Mouse (Mus musculus) MEL (cell line): ENCODE measurements around the gene Ass1. TPM values are rescaled to one million over a fixed set of nuclear protein-coding genes. Genes with fewer than 3 reads are reported as not detected.

ENCODE experiments used
- DNase-seq: peaks from one replicate; pipeline ENCODE4 v3.0.0; 2011; ENCODE audit warnings: low read depth, low spot score
- H3K27ac ChIP-seq: 2 replicates; pipeline ENCODE4 v1.5.1; 2012; ENCODE audit warnings: low read depth, mild to moderate bottlenecking, control low read depth, low read length, moderate library complexity; ENCODE audit not compliant: control insufficient read depth
- H3K27me3 ChIP-seq, 2 experiments: fragments of 150-350 bp in 1 of 2; sonication (generic) in 1 of 2; 2 replicates each; pipeline ENCODE4 v1.6.1; 2012; ENCODE audit warnings: low read length in 2 of 2, mild to moderate bottlenecking in 2 of 2, improper control_type of control experiment in 1 of 2, moderate library complexity in 1 of 2; ENCODE audit not compliant: insufficient read depth in 2 of 2, control insufficient read depth in 1 of 2
- H3K36me3 ChIP-seq, 2 experiments: 2 replicates each; pipeline ENCODE4 v1.6.1; 2012 to 2014; ENCODE audit warnings: low read length in 2 of 2, improper control_type of control experiment in 1 of 2, inconsistent platforms in 1 of 2, mild to moderate bottlenecking in 1 of 2; ENCODE audit not compliant: insufficient read depth in 2 of 2, control insufficient read depth in 1 of 2
- H3K4me1 ChIP-seq, 2 experiments: fragments of 150-350 bp in 1 of 2; sonication (generic) in 1 of 2; 2 replicates each; pipeline ENCODE4 v1.6.1; 2012; ENCODE audit warnings: low read length in 2 of 2, improper control_type of control experiment in 1 of 2, mild to moderate bottlenecking in 1 of 2; ENCODE audit not compliant: insufficient read depth in 2 of 2, control insufficient read depth in 1 of 2
- H3K4me3 ChIP-seq, 2 experiments: fragments of 150-350 bp in 1 of 2; sonication (generic) in 1 of 2; 2 replicates each; pipeline ENCODE4 v1.5.1; 2012; ENCODE audit warnings: low read depth in 2 of 2, low read length in 2 of 2, mild to moderate bottlenecking in 2 of 2, moderate library complexity in 2 of 2, control low read depth in 1 of 2, improper control_type of control experiment in 1 of 2; ENCODE audit not compliant: control insufficient read depth in 1 of 2, insufficient read depth in 1 of 2
- H3K79me2 ChIP-seq: 2 replicates; pipeline ENCODE4 v1.6.1; 2012; ENCODE audit warnings: mild to moderate bottlenecking, low read length, moderate library complexity; ENCODE audit not compliant: control insufficient read depth, poor library complexity, insufficient read depth
- H3K9ac ChIP-seq: 2 replicates; pipeline ENCODE4 v1.6.1; 2012; ENCODE audit warnings: low read depth, mild to moderate bottlenecking, control low read depth, low read length, moderate library complexity; ENCODE audit not compliant: control insufficient read depth, poor library complexity, severe bottlenecking
- H3K9me3 ChIP-seq: fragments of 150-350 bp; sonication (generic); replicated peaks from 2 replicates; pipeline ENCODE4 v1.6.1; 2012; ENCODE audit warnings: mild to moderate bottlenecking, low read length, improper control_type of control experiment, moderate library complexity; ENCODE audit not compliant: insufficient read depth
- CTCF ChIP-seq, 3 experiments: IDR thresholded peaks in 2 of 3; conservative IDR thresholded peaks in 1 of 3; 2 replicates each; pipeline ENCODE4 v1.5.1; 2011 to 2012; ENCODE audit warnings: low read length in 3 of 3, low read depth in 2 of 3, mild to moderate bottlenecking in 2 of 3, improper control_type of control experiment in 1 of 3, inconsistent platforms in 1 of 3, mixed read lengths in 1 of 3, moderate library complexity in 1 of 3; ENCODE audit not compliant: control insufficient read depth in 1 of 3, insufficient read depth in 1 of 3, poor library complexity in 1 of 3, severe bottlenecking in 1 of 3
- E2F4 ChIP-seq: IDR thresholded peaks from 2 replicates; pipeline ENCODE4 v1.6.1; 2011; ENCODE audit warnings: low read depth, low read length, improper control_type of control experiment, borderline replicate concordance
- EP300 ChIP-seq, 2 experiments: IDR thresholded peaks; 2 replicates each; pipeline ENCODE4 v1.6.1; 2011; ENCODE audit warnings: improper control_type of control experiment in 2 of 2, low read length in 2 of 2, low read depth in 1 of 2, mild to moderate bottlenecking in 1 of 2
- ETS1 ChIP-seq: IDR thresholded peaks from 2 replicates; pipeline ENCODE4 v1.6.1; 2012; ENCODE audit warnings: low read depth, mild to moderate bottlenecking, inconsistent platforms, low read length, improper control_type of control experiment, moderate library complexity
- GATA1 ChIP-seq: IDR thresholded peaks from 2 replicates; pipeline ENCODE4 v1.6.1; 2011; ENCODE audit warnings: low read depth, low read length, improper control_type of control experiment
- HCFC1 ChIP-seq: IDR thresholded peaks from 2 replicates; pipeline ENCODE4 v1.6.1; 2012; ENCODE audit warnings: low read depth, mild to moderate bottlenecking, inconsistent platforms, low read length, improper control_type of control experiment, moderate library complexity
- KAT2A ChIP-seq: conservative IDR thresholded peaks from 2 replicates; pipeline ENCODE4 v1.6.1; 2012; ENCODE audit warnings: low read depth, low read length, improper control_type of control experiment, inconsistent platforms
- MAFK ChIP-seq: IDR thresholded peaks from 2 replicates; pipeline ENCODE4 v1.6.1; 2011; ENCODE audit warnings: low read depth, mild to moderate bottlenecking, low read length, improper control_type of control experiment, borderline replicate concordance
- MAX ChIP-seq: IDR thresholded peaks from 2 replicates; pipeline ENCODE4 v1.6.1; 2011; ENCODE audit warnings: low read length, improper control_type of control experiment
- MXI1 ChIP-seq: IDR thresholded peaks from 2 replicates; pipeline ENCODE4 v1.6.1; 2011; ENCODE audit warnings: mild to moderate bottlenecking, low read depth, low read length, improper control_type of control experiment
- NRF1 ChIP-seq: IDR thresholded peaks from 2 replicates; pipeline ENCODE4 v1.6.1; 2014; ENCODE audit warnings: low read depth, mild to moderate bottlenecking, inconsistent platforms, low read length, improper control_type of control experiment, moderate library complexity; ENCODE audit not compliant: poor library complexity, insufficient read depth, severe bottlenecking
- POLR2A ChIP-seq, 2 experiments: IDR thresholded peaks; 2 replicates each; pipeline ENCODE4 v1.6.1; 2011 to 2012; ENCODE audit warnings: low read length in 2 of 2, mild to moderate bottlenecking in 2 of 2, control low read depth in 1 of 2, improper control_type of control experiment in 1 of 2, low read depth in 1 of 2, moderate library complexity in 1 of 2; ENCODE audit not compliant: control insufficient read depth in 1 of 2, insufficient read depth in 1 of 2, poor library complexity in 1 of 2
- POLR2AphosphoS2 ChIP-seq: IDR thresholded peaks from 2 replicates; pipeline ENCODE4 v1.6.1; 2011; ENCODE audit warnings: low read length, improper control_type of control experiment
- POLR2AphosphoS5 ChIP-seq: IDR thresholded peaks from 2 replicates; pipeline ENCODE4 v1.6.1; 2012; ENCODE audit warnings: low read depth, borderline replicate concordance, mild to moderate bottlenecking, inconsistent platforms, low read length, moderate library complexity, mixed read lengths
- SMC3 ChIP-seq: IDR thresholded peaks from 2 replicates; pipeline ENCODE4 v1.6.1; 2011; ENCODE audit warnings: low read depth, low read length, improper control_type of control experiment
- TBP ChIP-seq: IDR thresholded peaks from 2 replicates; pipeline ENCODE4 v1.8.0; 2011; ENCODE audit warnings: low read depth, low read length, improper control_type of control experiment
- UBTF ChIP-seq: IDR thresholded peaks from 2 replicates; pipeline ENCODE4 v1.6.1; 2012; ENCODE audit warnings: low read depth, mild to moderate bottlenecking, inconsistent platforms, low read length, improper control_type of control experiment, moderate library complexity, borderline replicate concordance; ENCODE audit not compliant: insufficient read depth
- ZC3H11A ChIP-seq: IDR thresholded peaks from 2 replicates; pipeline ENCODE4 v1.6.1; 2012; ENCODE audit warnings: low read depth, mild to moderate bottlenecking, inconsistent platforms, low read length, improper control_type of control experiment
- ZNF384 ChIP-seq: IDR thresholded peaks from 2 replicates; pipeline ENCODE4 v1.6.1; 2012; ENCODE audit warnings: low read depth, mild to moderate bottlenecking, inconsistent platforms, low read length, improper control_type of control experiment
- polyA plus RNA-seq, 2 experiments: library from polyadenylated mRNA; stranded (reverse) in 1 of 2; unstranded in 1 of 2; fragments of >175 nt in 1 of 2; fragments of >200 nt in 1 of 2; gene quantifications; 2 replicates each; pipeline versions ENCODE4 v1.2.1 to v1.2.4; 2012; ENCODE audit warnings: low replicate concordance in 2 of 2, low read depth in 1 of 2; ENCODE audit not compliant: insufficient read length in 2 of 2, insufficient read depth in 1 of 2, missing spikeins in 1 of 2
- total RNA-seq: library from RNA; depleted of rRNA; stranded (reverse); fragments of 300-350 nt; gene quantifications from 2 replicates; pipeline ENCODE4 v1.2.3, GENCODE M21; 2012

Gene Ass1
- total and polyA plus RNA-seq, 3 experiments, result 45.0 to 88.0 TPM; not detected in 1

DNA sequence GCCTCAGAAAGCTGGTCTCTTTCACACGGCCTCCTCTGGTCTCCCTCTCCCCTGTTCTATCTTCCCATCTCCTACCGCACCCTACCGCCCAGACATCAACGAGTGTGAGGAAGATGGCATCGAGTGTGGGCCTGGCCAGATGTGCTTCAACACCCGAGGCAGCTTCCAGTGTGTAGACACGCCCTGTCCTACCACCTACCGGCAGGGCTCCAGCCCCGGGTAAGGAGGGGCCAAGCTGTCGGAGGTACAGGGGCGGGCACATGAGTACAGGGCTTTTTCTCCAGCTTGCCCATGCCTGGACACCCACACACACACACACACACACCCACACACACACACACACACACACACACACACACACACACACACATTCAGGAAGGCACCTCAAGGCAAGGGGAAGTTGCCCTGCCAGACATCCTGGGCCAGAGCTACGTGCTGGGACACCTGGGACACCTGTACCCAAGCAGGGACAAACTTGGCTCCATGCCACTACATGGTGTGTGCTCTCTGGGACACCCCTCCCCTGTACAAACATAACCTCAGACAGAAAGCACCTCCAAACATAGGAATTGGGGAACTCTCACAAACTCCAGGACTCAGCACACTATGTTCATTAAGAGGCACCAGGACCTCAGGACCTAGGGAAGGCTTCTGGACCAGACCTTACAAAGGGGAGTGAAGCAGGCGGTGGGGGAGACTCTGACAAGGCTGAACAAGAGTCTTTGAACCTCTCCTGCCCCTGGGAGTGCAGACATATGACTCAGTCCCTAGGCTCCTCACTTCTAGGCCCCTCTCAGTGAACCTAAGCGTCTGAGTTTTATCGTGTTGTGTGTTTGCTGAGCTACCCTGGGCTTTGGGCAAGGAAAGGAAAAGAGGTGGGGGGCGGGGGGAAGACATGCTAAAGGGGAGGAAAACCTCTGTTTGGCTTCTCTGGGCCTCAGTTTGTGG, 10.7 kb upstream of the Ass1 start:
- no peaks in the 10 kb centered on the region; a peak in 1 of 4 replicates for H3K27me3 ChIP-seq
- H3K79me2 ChIP-seq, result no peaks in the 10 kb centered on the region
- TF ChIP-seq ETS1 (no peak), NRF1 (no peak), EP300 (IDR thresholded peaks at IDR 0.05; ENCODE audit: low read depth in 1 of 2, low read length in 2 of 2) (no peak), TBP (no peak), E2F4 (no peak), HCFC1 (no peak)
- no peaks in the 10 kb centered on the region; a peak in 1 of 4 replicates for H3K36me3 ChIP-seq
- peak overlapping the region; percentile 46 to 56 for H3K4me3 ChIP-seq
- H3K9me3 ChIP-seq, result no peaks in the 10 kb centered on the region
- H3K27ac ChIP-seq, result no peak overlapping the region
- H3K4me1 ChIP-seq, result peaks cover 7 to 24% of the 10 kb centered on the region in 2 experiments
- H3K9ac ChIP-seq, result peak overlapping the region; percentile 66
- DNase-seq, result peak; percentile 54

DNA sequence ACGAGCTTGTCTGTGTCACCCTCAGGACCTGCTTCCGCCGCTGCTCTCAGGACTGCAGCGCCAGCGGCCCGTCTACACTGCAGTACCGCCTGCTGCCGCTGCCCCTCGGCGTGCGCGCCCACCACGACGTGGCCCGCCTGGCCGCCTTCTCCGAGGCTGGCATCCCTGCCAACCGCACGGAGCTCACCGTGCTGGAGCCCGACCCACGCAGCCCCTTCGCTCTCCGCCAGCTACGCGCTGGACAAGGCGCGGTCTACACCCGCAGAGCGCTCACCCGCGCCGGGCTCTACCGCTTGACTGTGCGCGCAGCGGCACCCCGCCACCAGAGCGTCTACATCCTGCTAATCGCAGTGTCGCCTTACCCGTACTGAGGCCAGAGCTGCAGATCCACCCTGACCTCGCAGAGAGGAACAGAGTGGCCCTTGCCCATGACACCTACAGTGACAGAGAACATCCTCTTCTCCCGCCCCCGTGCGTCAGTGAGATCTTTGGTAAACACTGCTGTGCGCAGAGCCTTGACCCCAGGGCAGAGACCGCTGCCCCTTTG, 9.9 kb upstream of the Ass1 start:
- Histone ChIP-seq H3K36me3 (no peaks in the 10 kb centered on the region; a peak in 1 of 4 replicates), H3K4me3 (peak overlapping the region; percentile 46 to 56), H3K27me3 (no peaks in the 10 kb centered on the region; a peak in 1 of 4 replicates), H3K9me3 (no peaks in the 10 kb centered on the region), H3K4me1 (peaks cover 7 to 26% of the 10 kb centered on the region in 2 experiments), H3K79me2 (no peaks in the 10 kb centered on the region), H3K9ac (peak overlapping the region; percentile 66), H3K27ac (no peak overlapping the region)
- TF ChIP-seq HCFC1, result no peak
- TF ChIP-seq CTCF (IDR thresholded peaks at IDR 0.05 in 2 of 3, conservative IDR thresholded peaks at IDR 0.05 in 1 of 3; ENCODE audit: control insufficient read depth in 1 of 3, insufficient read depth in 1 of 3, low read depth in 2 of 3, low read length in 3 of 3, poor library complexity in 1 of 3, severe bottlenecking in 1 of 3), result peak in 2 of 3 experiments; percentile 15 to 39; a peak in 2 of 6 replicates
- no peak for TF ChIP-seq POLR2AphosphoS5
- 0 out of 2 replicates have a peak, but pooled peaks have one; percentile 47 for TF ChIP-seq MAX
- peak; percentile 45 to 61; a peak in 2 of 4 replicates for TF ChIP-seq POLR2A (IDR thresholded peaks at IDR 0.05; ENCODE audit: control insufficient read depth in 1 of 2, insufficient read depth in 1 of 2, low read depth in 1 of 2, low read length in 2 of 2, poor library complexity in 1 of 2)
- no peak for TF ChIP-seq MAFK
- DNase-seq, result peak; percentile 80

DNA sequence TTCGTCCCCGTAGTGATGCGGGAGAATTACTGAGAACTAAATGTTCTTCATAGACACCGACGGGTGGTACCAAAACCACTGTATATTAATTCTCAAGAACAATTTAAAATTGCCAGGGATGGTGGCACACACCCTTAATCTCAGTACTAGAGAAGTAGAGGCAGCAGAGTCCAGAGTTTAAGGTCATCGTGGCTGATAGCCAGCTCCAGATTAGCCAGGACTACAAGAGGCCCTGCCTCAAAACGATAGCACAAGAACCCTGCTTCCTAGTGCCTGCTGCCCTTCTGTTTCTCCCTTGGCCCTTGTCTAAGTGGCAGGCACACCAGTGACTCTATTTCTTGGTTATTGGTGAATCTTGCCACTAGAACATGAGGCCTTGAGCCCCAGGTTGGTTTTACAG, 9.1 kb upstream of the Ass1 start:
- H3K27ac ChIP-seq, result no peak overlapping the region
- no peak for DNase-seq
- H3K4me1 ChIP-seq, result peaks cover 7 to 26% of the 10 kb centered on the region in 2 experiments

More for the DNA sequence above, 9.1 kb upstream of the Ass1 start:
- no peaks in the 10 kb centered on the region; a peak in 1 of 4 replicates for H3K36me3 ChIP-seq
- H3K9ac ChIP-seq, result no peak overlapping the region
- no peaks in the 10 kb centered on the region; a peak in 1 of 4 replicates for H3K27me3 ChIP-seq
- H3K79me2 ChIP-seq, result no peaks in the 10 kb centered on the region
- no peak overlapping the region for H3K4me3 ChIP-seq
- TF ChIP-seq POLR2AphosphoS2 (no peak), ZNF384 (no peak), UBTF (no peak), MXI1 (no peak), GATA1 (no peak), MAFK (no peak), NRF1 (no peak), POLR2A (IDR thresholded peaks at IDR 0.05; ENCODE audit: control insufficient read depth in 1 of 2, insufficient read depth in 1 of 2, low read depth in 1 of 2, low read length in 2 of 2, poor library complexity in 1 of 2) (no peak), EP300 (IDR thresholded peaks at IDR 0.05; ENCODE audit: low read depth in 1 of 2, low read length in 2 of 2) (no peak), ZC3H11A (no peak), SMC3 (no peak), ETS1 (no peak), HCFC1 (no peak), KAT2A (no peak)
- H3K9me3 ChIP-seq, result no peaks in the 10 kb centered on the region
